Mouse (Mus musculus): ENCODE measurements at regions not wholly inside any gene's neighbourhood (a gene's known extent, or its start where the extent isn't known, plus 50 kb on each side); places are given as distances from the start of the nearest gene placed in this dataset.

- ATAC-seq (ENCODE audit: low read depth), result 0 out of 2 replicates have a peak, but pooled peaks have one; percentile 13
- Histone ChIP-seq H3K27me3 (ENCODE audit: control insufficient read depth, insufficient read depth, low read depth, low read length) (no peaks in the 10 kb centered on the region), H3K4me3 (ENCODE audit: low read depth, low read length) (no peak overlapping the region), H3K36me3 (ENCODE audit: control insufficient read depth, insufficient read depth) (no peaks in the 10 kb centered on the region), H3K9ac (ENCODE audit: low read depth, low read length) (no peak overlapping the region), H3K4me1 (ENCODE audit: control insufficient read depth, low read depth, low read length) (no peaks in the 10 kb centered on the region), H3K9me3 (replicated peaks; ENCODE audit: control insufficient read depth, low read length) (no peaks in the 10 kb centered on the region), H3K27ac (ENCODE audit: low read length) (no peak overlapping the region), H3K4me2 (ENCODE audit: low read depth, low read length) (no peak overlapping the region)
- 8% methylated on average over 6 of the region's 6 CpGs for WGBS (ENCODE audit: insufficient replicate concordance)
These were observed 159.5 kb upstream of the Zfp618 start for GRCm38 (mm10) chr4:62805841-62806240.

DNA sequence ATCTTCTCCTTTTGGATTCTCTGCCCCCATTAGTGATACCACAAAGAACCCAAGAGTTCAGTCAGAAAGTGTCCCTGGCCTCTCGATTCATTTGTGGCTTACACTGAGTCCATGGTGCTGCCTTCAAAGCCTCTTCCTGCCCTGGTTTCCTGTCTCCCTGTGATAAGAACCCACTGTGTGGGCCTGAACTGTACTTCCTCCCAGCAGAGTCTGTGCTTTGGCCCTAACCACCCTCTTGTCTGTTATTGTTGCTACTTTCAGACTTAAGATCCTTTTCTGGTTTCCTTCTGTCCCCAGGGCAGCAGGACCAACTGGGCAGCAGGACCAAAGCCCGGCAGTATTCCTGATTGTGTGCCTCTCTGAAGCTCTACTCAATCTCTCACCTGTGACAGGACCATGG, 158.6 kb upstream of the Zfp618 start:
- Histone ChIP-seq H3K4me1 (ENCODE audit: control insufficient read depth, low read depth, low read length) (no peaks in the 10 kb centered on the region), H3K4me3 (ENCODE audit: low read depth, low read length) (no peak overlapping the region), H3K36me3 (ENCODE audit: control insufficient read depth, insufficient read depth) (no peaks in the 10 kb centered on the region), H3K27me3 (ENCODE audit: control insufficient read depth, insufficient read depth, low read depth, low read length) (no peaks in the 10 kb centered on the region), H3K27ac (ENCODE audit: low read length) (no peak overlapping the region), H3K9ac (ENCODE audit: low read depth, low read length) (no peak overlapping the region), H3K4me2 (ENCODE audit: low read depth, low read length) (no peak overlapping the region), H3K9me3 (replicated peaks; ENCODE audit: control insufficient read depth, low read length) (no peaks in the 10 kb centered on the region)
- WGBS (ENCODE audit: insufficient replicate concordance), result 11% methylated on average over 2 of the region's 2 CpGs
- ATAC-seq (ENCODE audit: low read depth), result no peak

GRCm38 (mm10) chr4:62807926-62808552, 157.3 kb upstream of the Zfp618 start:
- Histone ChIP-seq H3K4me3 (ENCODE audit: low read depth, low read length) (no peak overlapping the region), H3K27me3 (ENCODE audit: control insufficient read depth, insufficient read depth, low read depth, low read length) (no peaks in the 10 kb centered on the region), H3K27ac (ENCODE audit: low read length) (no peak overlapping the region), H3K4me2 (ENCODE audit: low read depth, low read length) (no peak overlapping the region), H3K36me3 (ENCODE audit: control insufficient read depth, insufficient read depth) (no peaks in the 10 kb centered on the region), H3K9ac (ENCODE audit: low read depth, low read length) (no peak overlapping the region), H3K4me1 (ENCODE audit: control insufficient read depth, low read depth, low read length) (no peaks in the 10 kb centered on the region), H3K9me3 (replicated peaks; ENCODE audit: control insufficient read depth, low read length) (no peaks in the 10 kb centered on the region)
- WGBS (ENCODE audit: insufficient replicate concordance), result 50% methylated on average over 12 of the region's 12 CpGs
- no peak for ATAC-seq (ENCODE audit: low read depth)

DNA sequence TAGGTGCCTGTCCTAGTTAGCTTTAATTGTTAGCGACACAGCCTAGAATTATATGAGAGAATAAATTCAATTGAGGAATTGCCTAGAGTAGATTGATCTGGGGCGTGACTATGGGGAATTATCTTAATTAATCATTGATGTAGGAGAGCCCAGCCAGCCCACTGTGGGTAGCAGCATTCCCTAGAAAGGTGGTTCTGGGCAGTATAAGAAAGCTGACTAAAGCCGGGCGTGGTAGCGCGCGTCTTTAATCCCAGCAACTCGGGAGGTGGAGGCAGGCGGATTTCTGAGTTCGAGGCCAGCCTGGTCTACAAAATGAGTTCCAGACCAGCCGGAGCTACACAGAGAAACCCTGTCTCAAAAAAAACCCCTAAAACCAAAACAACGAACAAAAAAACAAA, 156.8 kb upstream of the Zfp618 start:
- no peaks in the 10 kb centered on the region for H3K4me1 ChIP-seq (ENCODE audit: control insufficient read depth, low read depth, low read length)
- 84% methylated on average over 12 of the region's 12 CpGs for WGBS (ENCODE audit: insufficient replicate concordance)
- H3K27ac ChIP-seq (ENCODE audit: low read length), result no peak overlapping the region
- no peaks in the 10 kb centered on the region for H3K36me3 ChIP-seq (ENCODE audit: control insufficient read depth, insufficient read depth)
- H3K4me3 ChIP-seq (ENCODE audit: low read depth, low read length), result no peak overlapping the region
- no peaks in the 10 kb centered on the region for H3K27me3 ChIP-seq (ENCODE audit: control insufficient read depth, insufficient read depth, low read depth, low read length)
- no peak overlapping the region for H3K9ac ChIP-seq (ENCODE audit: low read depth, low read length)
- H3K9me3 ChIP-seq (replicated peaks; ENCODE audit: control insufficient read depth, low read length), result no peaks in the 10 kb centered on the region
- H3K4me2 ChIP-seq (ENCODE audit: low read depth, low read length), result no peak overlapping the region
- no peak for ATAC-seq (ENCODE audit: low read depth)

- WGBS (ENCODE audit: insufficient replicate concordance), result 57% methylated on average over 4 of the region's 4 CpGs
- Histone ChIP-seq H3K36me3 (ENCODE audit: control insufficient read depth, insufficient read depth) (no peaks in the 10 kb centered on the region), H3K27me3 (ENCODE audit: control insufficient read depth, insufficient read depth, low read depth, low read length) (no peaks in the 10 kb centered on the region), H3K4me2 (ENCODE audit: low read depth, low read length) (no peak overlapping the region), H3K4me1 (ENCODE audit: control insufficient read depth, low read depth, low read length) (no peaks in the 10 kb centered on the region), H3K27ac (ENCODE audit: low read length) (no peak overlapping the region), H3K9me3 (replicated peaks; ENCODE audit: control insufficient read depth, low read length) (no peaks in the 10 kb centered on the region), H3K9ac (ENCODE audit: low read depth, low read length) (no peak overlapping the region), H3K4me3 (ENCODE audit: low read depth, low read length) (no peak overlapping the region)
- no peak for ATAC-seq (ENCODE audit: low read depth)
These were observed 156.3 kb upstream of the Zfp618 start for GRCm38 (mm10) chr4:62809048-62809447.

DNA sequence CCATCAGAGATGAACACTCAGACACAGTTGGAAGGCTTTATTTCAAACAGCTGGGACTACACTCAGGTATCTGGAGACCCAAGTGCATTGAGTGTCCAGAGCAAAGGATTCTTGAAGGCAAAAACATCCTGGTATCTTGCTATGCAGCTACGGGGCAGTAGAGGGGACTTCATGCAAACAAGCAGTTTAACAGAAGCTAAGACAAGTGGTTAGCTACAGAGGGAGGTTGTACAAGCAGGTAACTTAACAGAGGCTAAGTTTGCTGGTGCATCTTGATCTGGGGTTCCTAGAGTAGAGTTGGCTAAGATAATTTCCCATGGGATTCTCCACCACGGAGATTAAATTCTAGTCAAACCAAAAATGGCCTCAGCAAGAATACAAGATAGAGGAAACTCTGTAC, 145.5 kb upstream of the Zfp618 start:
- ATAC-seq (ENCODE audit: low read depth), result no peak
- 62% methylated on average over 2 of the region's 2 CpGs for WGBS (ENCODE audit: insufficient replicate concordance)
- H3K4me3 ChIP-seq (ENCODE audit: low read depth, low read length), result no peak overlapping the region

GRCm38 (mm10) chr4:62821288-62821687, 144.1 kb upstream of the Zfp618 start:
- Histone ChIP-seq H3K36me3 (ENCODE audit: control insufficient read depth, insufficient read depth) (no peaks in the 10 kb centered on the region), H3K27ac (ENCODE audit: low read length) (no peak overlapping the region), H3K4me1 (ENCODE audit: control insufficient read depth, low read depth, low read length) (no peaks in the 10 kb centered on the region), H3K9me3 (replicated peaks; ENCODE audit: control insufficient read depth, low read length) (no peaks in the 10 kb centered on the region), H3K9ac (ENCODE audit: low read depth, low read length) (no peak overlapping the region), H3K4me2 (ENCODE audit: low read depth, low read length) (no peak overlapping the region), H3K4me3 (ENCODE audit: low read depth, low read length) (no peak overlapping the region), H3K27me3 (ENCODE audit: control insufficient read depth, insufficient read depth, low read depth, low read length) (no peaks in the 10 kb centered on the region)
- no peak for ATAC-seq (ENCODE audit: low read depth)
- 38% methylated on average over 2 of the region's 2 CpGs for WGBS (ENCODE audit: insufficient replicate concordance)

More for the DNA sequence above, 145.5 kb upstream of the Zfp618 start:
- no peaks in the 10 kb centered on the region for H3K9me3 ChIP-seq (replicated peaks; ENCODE audit: control insufficient read depth, low read length)
- H3K27ac ChIP-seq (ENCODE audit: low read length), result no peak overlapping the region
- H3K4me2 ChIP-seq (ENCODE audit: low read depth, low read length), result no peak overlapping the region
- no peaks in the 10 kb centered on the region for H3K4me1 ChIP-seq (ENCODE audit: control insufficient read depth, low read depth, low read length)
- no peaks in the 10 kb centered on the region for H3K27me3 ChIP-seq (ENCODE audit: control insufficient read depth, insufficient read depth, low read depth, low read length)
- H3K36me3 ChIP-seq (ENCODE audit: control insufficient read depth, insufficient read depth), result no peaks in the 10 kb centered on the region
- no peak overlapping the region for H3K9ac ChIP-seq (ENCODE audit: low read depth, low read length)

DNA sequence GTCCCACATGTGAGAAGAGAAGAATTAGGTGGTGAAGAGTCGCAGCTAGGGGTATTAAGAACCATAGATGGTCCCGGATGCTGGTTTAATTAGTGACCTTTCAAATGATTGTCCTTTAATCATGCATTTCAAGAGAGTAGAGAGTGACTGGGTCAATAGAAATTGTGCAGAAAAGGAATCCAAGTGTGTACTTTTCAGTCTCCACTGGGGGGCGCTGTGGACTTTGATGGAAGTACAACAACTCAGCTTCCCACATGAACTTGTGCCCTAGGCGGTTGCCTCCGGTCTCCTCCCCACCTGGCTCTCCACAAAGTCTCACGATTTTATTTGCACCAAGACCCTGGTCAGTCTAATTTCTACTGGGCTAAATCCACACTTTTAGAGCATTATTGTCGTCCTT, 142.8 kb upstream of the Zfp618 start:
- Histone ChIP-seq H3K9me3 (replicated peaks; ENCODE audit: control insufficient read depth, low read length) (no peaks in the 10 kb centered on the region), H3K9ac (ENCODE audit: low read depth, low read length) (no peak overlapping the region), H3K36me3 (ENCODE audit: control insufficient read depth, insufficient read depth) (no peaks in the 10 kb centered on the region), H3K4me3 (ENCODE audit: low read depth, low read length) (no peak overlapping the region), H3K27me3 (ENCODE audit: control insufficient read depth, insufficient read depth, low read depth, low read length) (no peaks in the 10 kb centered on the region), H3K4me1 (ENCODE audit: control insufficient read depth, low read depth, low read length) (no peaks in the 10 kb centered on the region), H3K27ac (ENCODE audit: low read length) (no peak overlapping the region), H3K4me2 (ENCODE audit: low read depth, low read length) (no peak overlapping the region)
- ATAC-seq (ENCODE audit: low read depth), result no peak
- WGBS (ENCODE audit: insufficient replicate concordance), result 34% methylated on average over 7 of the region's 7 CpGs

- Histone ChIP-seq H3K4me3 (ENCODE audit: low read depth, low read length) (no peak overlapping the region), H3K9me3 (replicated peaks; ENCODE audit: control insufficient read depth, low read length) (no peaks in the 10 kb centered on the region), H3K27me3 (ENCODE audit: control insufficient read depth, insufficient read depth, low read depth, low read length) (no peaks in the 10 kb centered on the region), H3K4me2 (ENCODE audit: low read depth, low read length) (no peak overlapping the region), H3K36me3 (ENCODE audit: control insufficient read depth, insufficient read depth) (no peaks in the 10 kb centered on the region), H3K27ac (ENCODE audit: low read length) (no peak overlapping the region), H3K9ac (ENCODE audit: low read depth, low read length) (no peak overlapping the region), H3K4me1 (ENCODE audit: control insufficient read depth, low read depth, low read length) (no peaks in the 10 kb centered on the region)
- WGBS (ENCODE audit: insufficient replicate concordance), result 51% methylated on average over 7 of the region's 7 CpGs
- ATAC-seq (ENCODE audit: low read depth), result no peak
These were observed 142.3 kb upstream of the Zfp618 start for GRCm38 (mm10) chr4:62823082-62823481.
